Mouse (Mus musculus) Patski (cell line): ENCODE measurements at regions not wholly inside any gene's neighbourhood (a gene's known extent, or its start where the extent isn't known, plus 50 kb on each side); places are given as distances from the start of the nearest gene placed in this dataset.

Experiments
- ATAC-seq: fragments of 100-300 bp; one replicate; pipeline ENCODE4 v1.8.0; 2021
- CTCF ChIA-PET: fragments of 350-600 bp; sonication (Branson Sonifier 250); formaldehyde crosslinking; loops from one replicate; lab custom pipeline; 2022; ENCODE audit warnings: inconsistent platforms; lab: Charles Lee
- POLR2A ChIA-PET: fragments of 350-600 bp; sonication (Branson Sonifier 250); formaldehyde crosslinking; loops from one replicate; lab custom pipeline; 2022; ENCODE audit warnings: antibody characterized with exemption, inconsistent platforms; lab: Charles Lee
- DNase-seq: peaks from one replicate; pipeline ENCODE4 v3.0.0-alpha.2; 2011; ENCODE audit warnings: low read depth, low spot score
- H3K27me3 ChIP-seq: fragments of 371-371 bp; one replicate; pipeline ENCODE4 v1.5.1; 2021
- CTCF ChIP-seq: fragments of 100-300 bp; IDR thresholded peaks from one replicate; pipeline ENCODE4 v1.5.1; 2021
- in situ Hi-C: fragments of 300-500 bp; cut with MboI; formaldehyde crosslinking; loops from 3 replicates; pipeline ENCODE4 v1.11.1; 2018; ENCODE audit warnings: low pct_unique_long_range_greater_than_20kb, mixed read lengths

DNA sequence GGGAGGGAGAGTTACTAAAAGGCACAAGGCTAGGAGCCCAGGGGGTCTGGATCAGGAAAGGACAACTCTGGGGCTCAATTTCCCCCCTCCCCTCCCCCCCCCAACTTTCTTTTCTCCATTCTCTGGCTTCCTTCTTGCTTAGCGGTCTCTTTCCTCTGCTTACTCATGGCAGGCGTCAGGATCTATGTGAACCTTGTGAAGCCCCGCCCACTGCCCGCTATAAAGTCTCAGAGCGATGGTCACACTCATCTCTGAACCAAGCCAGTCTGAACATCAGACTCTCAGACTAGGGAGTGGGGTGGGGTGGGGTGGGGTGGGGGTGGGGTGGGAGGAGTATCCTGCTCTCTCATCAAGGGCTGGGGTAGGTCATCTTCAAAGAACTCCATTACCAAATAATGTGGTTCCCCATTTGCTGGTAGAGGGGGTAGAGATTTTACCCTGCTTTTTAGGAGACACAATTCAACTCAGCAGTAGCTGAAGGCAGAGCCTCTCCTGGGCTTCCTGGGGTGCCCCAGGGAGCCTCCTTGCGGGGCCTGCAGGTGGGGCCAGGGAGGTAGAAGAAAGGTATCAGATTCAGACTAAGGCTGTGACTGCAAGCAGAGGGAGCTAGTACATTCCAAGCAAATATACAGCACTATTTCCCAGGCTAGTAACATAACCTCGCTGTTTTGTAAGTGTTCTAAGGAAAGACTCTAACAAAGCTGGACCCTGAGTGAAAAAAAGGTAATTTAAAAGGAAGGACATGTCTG lies 120.8 kb upstream of the Arhgap5 start:
- ATAC-seq (no peak), DNase-seq (no peak)
- no peaks in the 10 kb centered on the region for H3K27me3 ChIP-seq
- POLR2A ChIA-PET: no interaction called here
- in situ Hi-C loops: no loop called here
- no peak for TF ChIP-seq CTCF
- CTCF ChIA-PET: no interaction called here

DNA sequence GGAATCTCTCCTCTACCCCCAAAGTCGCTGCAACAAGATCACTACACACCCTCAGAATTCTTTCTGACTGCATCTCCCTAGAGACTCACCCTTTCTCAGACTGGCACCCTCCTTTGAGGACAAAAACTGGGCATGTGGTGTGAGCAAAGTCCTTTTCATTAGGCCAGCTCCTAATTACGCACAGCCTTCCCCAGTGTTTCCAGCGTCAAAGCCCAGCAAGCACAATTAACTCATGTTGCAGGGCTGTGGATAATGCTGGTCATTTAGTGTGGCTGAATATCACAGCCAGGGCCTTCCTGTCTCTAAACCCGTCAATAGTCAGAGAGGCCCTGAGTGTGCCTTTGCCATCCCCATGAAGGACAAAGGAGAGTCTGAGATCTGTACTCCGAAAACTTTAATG lies 114.2 kb upstream of the Arhgap5 start:
- in situ Hi-C loops: no loop called here
- ChIA-PET POLR2A (no interaction called here), CTCF (interaction anchor here (1.0 kb wide), 1 partner anchor 42 kb away, joined by 3 read pairs; no protein-coding TSS in a partner anchor)
- TF ChIP-seq CTCF: no peak
- no peak for DNase-seq
- ATAC-seq: no peak
- no peaks in the 10 kb centered on the region for H3K27me3 ChIP-seq

DNA sequence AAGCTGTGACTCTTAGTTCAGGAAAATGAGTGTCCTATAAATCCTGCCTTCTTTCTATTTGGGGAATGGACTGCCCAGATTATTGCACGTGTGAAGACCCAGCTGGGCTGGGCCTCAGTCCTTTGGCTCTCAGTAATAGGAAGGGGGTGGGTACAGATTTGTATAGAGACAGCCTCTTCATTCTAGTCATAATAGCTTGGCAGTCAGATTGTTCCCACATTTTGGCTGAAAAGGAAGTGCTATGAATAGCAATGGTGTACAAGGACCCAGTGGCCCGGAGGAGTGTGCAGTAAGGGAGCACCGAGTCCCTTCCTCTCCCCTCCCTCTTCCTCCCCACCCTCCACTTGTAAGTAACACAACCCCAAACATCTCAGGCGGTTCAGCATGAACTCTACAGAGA lies 113.5 kb upstream of the Arhgap5 start:
- in situ Hi-C loops: no loop called here
- POLR2A ChIA-PET: no interaction called here
- DNase-seq: no peak

DNA sequence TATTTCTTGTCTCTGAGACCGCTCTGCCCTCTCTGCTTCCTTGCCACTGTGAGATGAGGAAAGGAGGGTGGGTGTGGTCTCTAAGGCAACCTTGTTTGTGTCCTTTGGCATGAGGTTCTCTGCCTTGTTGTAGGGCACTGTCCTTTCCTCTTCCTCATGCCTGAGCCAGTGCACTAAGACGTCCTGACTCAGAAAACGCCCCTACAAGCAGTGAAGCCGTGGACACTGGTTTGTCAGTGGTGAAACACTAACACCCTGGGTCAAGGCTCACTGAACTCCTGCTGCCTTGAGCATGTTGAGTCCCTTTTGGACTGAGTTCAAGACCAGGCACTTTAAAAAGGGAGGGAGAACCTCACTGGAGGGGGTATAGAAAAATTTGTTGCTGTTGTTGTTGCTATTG lies 111.1 kb upstream of the Arhgap5 start:
- POLR2A ChIA-PET: no interaction called here
- no peaks in the 10 kb centered on the region for H3K27me3 ChIP-seq
- CTCF ChIA-PET: no interaction called here
- in situ Hi-C loops: no loop called here
- TF ChIP-seq CTCF: no peak
- ATAC-seq: no peak
- no peak for DNase-seq

More for the DNA sequence above, 113.5 kb upstream of the Arhgap5 start:
- ATAC-seq: no peak
- TF ChIP-seq CTCF: no peak
- CTCF ChIA-PET: interaction anchor here (1.0 kb wide), 1 partner anchor 42 kb away, joined by 3 read pairs; no protein-coding TSS in a partner anchor
- no peaks in the 10 kb centered on the region for H3K27me3 ChIP-seq

DNA sequence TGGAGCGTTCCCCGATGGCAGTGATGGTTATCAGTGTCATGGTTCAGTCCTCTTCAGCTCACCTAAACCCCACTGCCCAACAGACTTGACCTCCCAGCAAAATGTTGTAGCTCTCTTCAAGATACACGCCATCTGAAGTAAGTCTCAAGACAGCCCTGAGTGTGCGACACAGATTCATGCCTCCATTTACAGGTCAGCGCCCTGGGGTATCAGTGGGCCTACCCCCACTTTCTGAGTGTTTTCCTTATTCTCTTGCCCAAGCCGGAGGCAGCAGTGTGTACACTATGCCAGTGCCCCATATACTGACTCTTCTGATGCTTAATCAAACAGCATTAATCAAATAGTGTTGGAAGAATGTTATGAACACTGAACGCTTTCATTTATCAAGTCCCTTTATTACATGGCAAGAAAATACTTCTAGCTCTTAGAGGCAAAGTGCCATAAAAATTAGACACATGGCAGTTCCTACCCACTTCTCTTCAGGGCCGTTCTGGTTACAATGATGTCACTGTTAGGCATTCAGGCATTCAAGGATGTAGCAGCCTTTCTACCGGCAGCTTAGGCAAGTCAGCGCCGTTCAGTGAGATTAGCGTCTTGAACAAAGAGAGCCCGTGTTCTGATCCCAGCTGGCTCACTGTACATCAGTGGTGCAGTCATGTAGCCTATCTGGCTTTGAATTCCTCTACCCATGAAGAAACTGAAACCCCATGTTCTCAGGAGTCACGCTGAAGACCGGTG lies 109.6 kb upstream of the Arhgap5 start:
- ChIA-PET POLR2A (interaction anchor here (1.4 kb wide), 1 partner anchor 9 kb away, joined by 3 read pairs; no protein-coding TSS in a partner anchor), CTCF (no interaction called here)
- no peak for TF ChIP-seq CTCF
- DNase-seq (no peak), ATAC-seq (no peak)
- in situ Hi-C loops: no loop called here
- H3K27me3 ChIP-seq: no peaks in the 10 kb centered on the region

DNA sequence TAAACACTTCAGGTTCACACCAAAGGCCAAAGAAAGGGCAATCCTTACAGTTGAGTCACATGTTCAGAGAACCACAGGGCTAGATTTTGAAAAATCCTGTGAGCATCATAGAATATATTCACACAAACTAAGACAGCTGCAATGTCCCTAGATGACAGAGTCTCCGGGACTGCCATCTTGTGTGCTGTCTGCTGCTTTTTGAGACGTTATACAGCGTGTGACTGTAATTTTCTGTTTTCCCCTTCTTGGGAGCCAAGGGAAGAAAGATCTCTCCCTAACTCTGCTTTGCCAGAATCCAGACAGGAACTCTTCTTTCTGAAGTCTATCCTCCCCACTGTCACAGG lies 109.1 kb upstream of the Arhgap5 start:
- CTCF ChIA-PET: no interaction called here
- in situ Hi-C loops: no loop called here
- TF ChIP-seq CTCF: no peak

DNA sequence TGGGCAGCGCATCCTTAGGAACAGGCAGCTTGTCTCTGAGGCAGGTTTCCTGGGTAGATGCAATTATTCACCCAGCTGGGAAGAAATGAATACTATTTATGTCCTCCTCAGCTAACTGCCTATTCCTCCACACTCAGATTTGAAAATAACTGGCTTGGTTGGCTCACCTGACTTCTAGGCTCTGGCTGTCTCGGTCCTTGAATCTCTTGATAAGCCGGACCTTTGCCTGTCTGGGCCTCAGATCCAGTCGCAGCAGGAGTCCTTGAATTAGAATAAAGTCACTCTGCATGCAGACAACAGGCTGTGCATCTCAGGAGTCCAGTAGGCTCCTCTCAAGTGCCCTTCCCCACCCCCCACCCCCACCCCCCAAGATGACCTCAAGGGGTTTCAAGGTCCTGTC lies 108.7 kb upstream of the Arhgap5 start:
- ATAC-seq: no peak
- POLR2A ChIA-PET: interaction anchor here (1.4 kb wide), 1 partner anchor 10 kb away, joined by 3 read pairs; no protein-coding TSS in a partner anchor
- CTCF ChIA-PET: no interaction called here
- no peak for DNase-seq
- no peak for TF ChIP-seq CTCF
- H3K27me3 ChIP-seq: no peaks in the 10 kb centered on the region
- in situ Hi-C loops: no loop called here

More for the DNA sequence above, 109.1 kb upstream of the Arhgap5 start:
- ATAC-seq (no peak), DNase-seq (no peak)
- H3K27me3 ChIP-seq: no peaks in the 10 kb centered on the region
- POLR2A ChIA-PET: interaction anchor here (1.4 kb wide), 1 partner anchor 9 kb away, joined by 3 read pairs; no protein-coding TSS in a partner anchor

DNA sequence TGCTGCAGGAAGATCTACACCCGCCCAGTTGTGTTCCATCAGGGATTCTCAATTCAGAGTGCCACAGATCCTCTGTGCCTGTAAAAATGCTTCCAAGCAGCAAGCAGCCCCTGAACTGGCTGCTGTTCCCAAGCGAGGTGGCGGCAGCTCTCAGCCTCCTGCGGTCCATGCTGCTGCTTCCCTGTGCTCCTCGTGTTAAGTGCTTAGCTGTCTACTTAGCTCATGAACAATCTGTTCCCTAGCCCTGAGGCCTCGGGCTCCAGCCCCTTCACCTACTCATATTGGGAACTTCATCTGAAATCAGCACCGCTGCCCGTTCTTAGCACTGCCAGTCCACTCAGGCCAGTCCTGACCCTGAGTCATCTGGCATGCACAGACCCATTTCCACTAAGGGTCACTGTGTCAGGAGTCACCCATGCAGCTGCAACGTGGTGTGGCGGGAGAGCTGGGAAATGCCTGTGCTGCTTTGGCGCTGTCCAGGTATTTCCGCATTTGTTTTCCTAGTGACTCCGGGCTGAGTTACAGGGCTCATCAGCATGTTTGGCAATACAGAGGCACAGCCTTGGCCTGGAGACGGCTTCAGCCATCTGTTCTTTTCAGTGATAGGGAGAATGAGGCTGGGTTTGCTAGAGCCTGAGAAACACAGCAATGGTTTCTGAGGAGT lies 107.5 kb upstream of the Arhgap5 start:
- CTCF ChIA-PET: no interaction called here
- ATAC-seq: peak; percentile 44
- no peak for DNase-seq
- in situ Hi-C loops: no loop called here
- no peaks in the 10 kb centered on the region for H3K27me3 ChIP-seq
- POLR2A ChIA-PET: interaction anchor here (0.5 kb wide), 1 partner anchor 17 kb away, joined by 3 read pairs; no protein-coding TSS in a partner anchor
- no peak for TF ChIP-seq CTCF

DNA sequence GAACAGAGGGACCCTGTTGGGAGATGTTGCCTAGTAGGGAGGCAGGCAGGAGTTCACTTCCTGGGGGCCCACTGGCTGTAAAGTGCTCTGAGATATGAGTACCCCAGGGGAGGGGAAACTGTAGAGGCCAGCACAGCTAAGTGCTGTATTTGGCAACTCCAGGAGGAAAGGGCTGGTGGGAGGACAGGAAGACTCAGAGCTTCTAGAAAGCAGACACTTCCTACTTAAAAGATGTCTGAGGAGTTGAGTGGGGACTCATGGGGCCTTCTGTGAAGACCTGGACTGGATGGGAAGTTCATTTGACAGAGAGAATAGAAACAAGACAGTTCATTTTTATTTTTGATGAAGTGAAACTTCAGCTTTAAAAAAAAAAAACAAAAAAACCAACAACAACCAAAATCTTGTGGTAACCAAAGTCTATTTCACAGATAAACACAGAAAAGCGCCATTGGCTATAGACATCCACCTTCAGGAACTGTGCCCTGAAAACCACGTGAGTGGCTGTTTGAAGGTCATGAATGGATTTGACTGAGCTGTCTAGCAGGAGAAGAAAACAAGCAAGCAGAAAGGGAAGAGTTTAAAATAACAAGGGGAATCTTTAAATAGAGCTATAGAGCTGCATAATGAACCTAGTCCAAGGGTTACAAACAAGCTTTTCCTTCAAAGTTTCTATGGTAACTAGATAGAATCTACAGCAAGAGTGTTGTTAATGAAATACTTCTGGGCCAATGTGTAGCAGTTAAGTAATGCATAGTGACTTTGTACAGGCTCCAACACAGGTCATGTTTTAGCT lies 105.9 kb upstream of the Arhgap5 start:
- ChIA-PET POLR2A (interaction anchor here (0.6 kb wide), 1 partner anchor 74 kb away, joined by 3 read pairs; no protein-coding TSS in a partner anchor), CTCF (no interaction called here)
- DNase-seq (no peak), ATAC-seq (no peak)
- in situ Hi-C loops: no loop called here
- no peaks in the 10 kb centered on the region for H3K27me3 ChIP-seq
- TF ChIP-seq CTCF: no peak

DNA sequence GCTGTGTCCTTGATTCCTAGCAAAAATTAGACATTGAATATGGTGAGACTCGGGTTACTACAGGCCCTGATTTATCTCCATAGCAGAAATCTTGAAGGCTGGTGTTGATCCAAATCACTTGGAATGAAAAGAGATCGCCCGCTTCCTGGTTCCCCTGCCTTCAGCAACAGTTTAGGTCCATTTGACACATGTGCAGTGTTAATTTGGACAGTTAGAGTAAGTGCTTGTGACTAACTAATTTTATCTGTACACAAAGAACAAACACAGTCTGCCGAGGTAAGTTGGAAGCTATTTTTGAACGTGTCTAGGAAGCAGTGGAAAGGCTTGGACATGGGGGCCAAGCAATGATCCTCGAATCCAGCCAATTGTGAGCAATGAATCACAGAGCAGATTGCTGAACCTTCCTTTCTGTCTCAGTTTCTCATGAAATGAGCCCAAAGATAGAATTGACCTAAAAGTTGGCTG lies 105.2 kb upstream of the Arhgap5 start:
- in situ Hi-C loops: no loop called here
- H3K27me3 ChIP-seq: no peaks in the 10 kb centered on the region
- TF ChIP-seq CTCF: no peak
- no peak for DNase-seq
- ChIA-PET POLR2A (no interaction called here), CTCF (no interaction called here)
- ATAC-seq: no peak
